9 mouse cellular contexts compared by ENCODE assay signal in genomic region chr10:38421541-38421940, GRCm38 (mm10).
"Had no signal": no experiment of that assay in that cellular context is flagged by ENCODE, and none has a peak within 500 bp of the region (broad histone marks: within the 10 kb centered on the region; RNA-seq: fewer than 3 reads in every experiment).

No protein-coding gene starts in this region.

- DNase-seq: kidney, postnatal 14 days; kidney, postnatal 4 days; liver, embryonic 13.5 days; lung, adult 2 months; lung, postnatal 14 days; lung, postnatal 4 days; right cerebral cortex, postnatal 25 days; spleen, adult 18-20 months; thymus, postnatal 36 days had no signal
